Mouse (Mus musculus) mouse embryonic stem cell (cell line): Measurements from ENCODE around the gene Gnao1.

Experiments
- in situ Hi-C, 2 experiments: fragments of 300-500 bp; cut with MboI; formaldehyde crosslinking; loops; 1 replicate in 1 of 2; 3 replicates in 1 of 2; pipeline ENCODE4 v1.14.3; 2019 to 2020; ENCODE audit warnings: low sequenced_read_pairs in 2 of 2, low pct_unique_long_range_greater_than_20kb in 1 of 2, mixed read lengths in 1 of 2; ENCODE audit not compliant: unreplicated experiment in 1 of 2

The Gnao1 gene

GRCm38 (mm10) chr8:93883771-93884170 is 74.0 kb downstream of the Gnao1 start:
- in situ Hi-C loops: no loop called here

GRCm38 (mm10) chr8:93884316-93884715 is 74.5 kb downstream of the Gnao1 start:
- in situ Hi-C loops: no loop called here

- in situ Hi-C loops: no loop called here
Measured at GRCm38 (mm10) chr8:93886181-93886580, 76.4 kb downstream of the Gnao1 start.

GRCm38 (mm10) chr8:93888150-93888676 is 78.4 kb downstream of the Gnao1 start:
- in situ Hi-C loops: no loop called here

- in situ Hi-C loops: no loop called here
Measured at GRCm38 (mm10) chr8:93888702-93889480, 79.1 kb downstream of the Gnao1 start.

GRCm38 (mm10) chr8:93893556-93893955 is 83.8 kb downstream of the Gnao1 start:
- in situ Hi-C loops: no loop called here

GRCm38 (mm10) chr8:93896841-93897551 is 87.2 kb downstream of the Gnao1 start:
- in situ Hi-C loops: no loop called here

GRCm38 (mm10) chr8:93898570-93898969 is 88.8 kb downstream of the Gnao1 start:
- in situ Hi-C loops: no loop called here

- in situ Hi-C loops: no loop called here
Measured at GRCm38 (mm10) chr8:93902040-93902439, 92.3 kb downstream of the Gnao1 start.

- in situ Hi-C loops: no loop called here
Measured at GRCm38 (mm10) chr8:93906961-93907360, 97.2 kb downstream of the Gnao1 start.

GRCm38 (mm10) chr8:93907987-93908441 is 98.2 kb downstream of the Gnao1 start:
- in situ Hi-C loops: no loop called here

GRCm38 (mm10) chr8:93908546-93908945 is 98.8 kb downstream of the Gnao1 start:
- in situ Hi-C loops: no loop called here

GRCm38 (mm10) chr8:93911715-93912555 is 102.2 kb downstream of the Gnao1 start:
- in situ Hi-C loops: no loop called here

- in situ Hi-C loops: no loop called here
Measured at GRCm38 (mm10) chr8:93917859-93918421, 108.2 kb downstream of the Gnao1 start.

- in situ Hi-C loops: no loop called here
Measured at GRCm38 (mm10) chr8:93918580-93918979, 108.8 kb downstream of the Gnao1 start.

- in situ Hi-C loops: no loop called here
Measured at GRCm38 (mm10) chr8:93919422-93919821, 109.7 kb downstream of the Gnao1 start.

GRCm38 (mm10) chr8:93919916-93920589 is 110.3 kb downstream of the Gnao1 start:
- in situ Hi-C loops: no loop called here

GRCm38 (mm10) chr8:93920590-93920948 is 110.8 kb downstream of the Gnao1 start:
- in situ Hi-C loops: no loop called here
